Mouse (Mus musculus) adrenal gland, postnatal 10 days (tissue): Measurements from ENCODE around the gene Rsbn1l. TPM values are rescaled to one million over a fixed set of nuclear protein-coding genes. Genes with fewer than 3 reads are reported as not detected.

ENCODE experiments used
- DNase-seq: peaks from one replicate; pipeline ENCODE4 v3.0.0; 2021; ENCODE audit warnings: mixed read lengths
- total RNA-seq, 2 experiments: library from RNA; stranded (reverse); gene quantifications; 2 replicates each; pipeline ENCODE4 v1.2.3; 2021

Gene Rsbn1l
- total RNA-seq, 2 experiments from 2014 or later: 11.2 to 15.7 TPM

DNA sequence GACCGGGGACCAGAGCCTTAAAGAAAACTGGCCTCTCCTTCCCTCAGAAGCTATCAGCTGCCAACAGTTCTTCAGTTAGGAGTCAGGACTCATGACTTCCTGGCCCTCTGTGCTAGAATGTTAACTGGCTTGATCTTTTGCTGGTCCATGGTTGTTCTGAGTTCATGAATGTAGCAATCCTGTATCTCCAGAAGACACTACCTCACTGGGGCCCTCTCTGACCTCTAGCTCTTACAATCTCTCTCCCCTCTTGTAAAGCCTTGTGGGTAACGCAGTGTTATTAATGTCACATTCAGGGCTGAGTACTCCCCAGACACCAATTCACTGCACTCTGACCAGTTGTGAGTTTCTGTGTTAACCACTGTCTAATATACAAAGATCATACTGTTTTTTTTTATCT lies 51.6 kb downstream of the Rsbn1l start:
- DNase-seq: no peak

DNA sequence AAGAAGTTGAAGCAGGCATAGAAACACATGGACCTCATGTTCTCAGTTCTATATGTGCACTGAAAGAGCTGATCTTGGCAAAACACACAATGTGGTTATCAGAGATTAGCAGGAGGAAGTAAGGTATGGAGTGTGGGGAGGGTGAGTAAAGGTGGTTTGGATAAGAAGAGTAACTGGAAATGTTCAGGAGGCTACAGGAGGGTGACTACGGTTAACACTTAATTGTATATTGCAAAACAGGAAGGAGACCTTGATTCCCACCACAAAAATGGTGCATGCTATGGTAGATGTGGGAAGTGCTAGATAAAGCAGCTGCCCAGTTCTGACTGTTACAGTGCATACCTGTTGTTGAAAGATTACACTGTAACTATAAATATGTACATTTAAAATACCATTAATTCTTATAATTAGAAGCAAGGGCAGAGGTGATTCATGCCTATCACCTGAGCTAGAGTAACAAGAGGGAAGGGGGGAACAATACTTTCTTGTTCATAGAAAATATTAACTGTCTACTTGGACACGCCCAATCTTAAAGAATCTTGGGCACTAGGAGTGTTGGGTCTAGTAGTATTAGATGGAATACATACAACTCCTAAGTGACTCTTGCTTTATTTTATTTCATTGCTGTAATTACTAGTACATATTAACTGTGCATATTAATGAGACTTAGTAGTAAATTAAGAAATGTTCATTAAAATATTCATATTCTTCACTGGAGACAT lies 58.6 kb downstream of the Rsbn1l start:
- DNase-seq: no peak

DNA sequence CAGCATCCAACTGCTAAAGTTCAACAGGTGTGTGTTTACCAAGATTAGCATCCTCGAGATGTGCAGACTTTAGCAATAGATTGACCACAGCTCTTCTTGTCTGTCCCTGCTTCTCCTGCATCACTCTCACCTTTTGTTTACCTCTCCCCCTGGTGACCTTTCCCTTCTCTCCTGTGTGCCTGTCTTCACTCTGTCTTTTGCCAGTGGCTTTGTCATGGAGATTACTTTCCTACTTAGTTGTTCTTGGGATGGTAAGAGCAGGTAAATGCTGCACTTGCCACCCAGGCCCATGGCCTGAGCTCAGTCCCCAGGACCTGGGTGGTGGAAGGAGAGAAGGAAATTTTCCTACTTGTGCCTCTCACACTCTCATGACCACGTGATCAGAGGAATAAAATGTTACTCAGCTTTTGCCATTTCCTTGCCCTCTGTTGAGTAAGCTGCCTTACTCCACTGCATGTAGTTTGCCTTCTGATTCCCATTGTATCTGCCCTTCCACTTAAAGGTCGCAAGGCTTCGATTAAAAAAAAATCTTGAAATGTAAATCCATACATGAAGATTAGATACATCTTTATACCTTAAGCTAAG lies 72.1 kb downstream of the Rsbn1l start:
- no peak for DNase-seq

DNA sequence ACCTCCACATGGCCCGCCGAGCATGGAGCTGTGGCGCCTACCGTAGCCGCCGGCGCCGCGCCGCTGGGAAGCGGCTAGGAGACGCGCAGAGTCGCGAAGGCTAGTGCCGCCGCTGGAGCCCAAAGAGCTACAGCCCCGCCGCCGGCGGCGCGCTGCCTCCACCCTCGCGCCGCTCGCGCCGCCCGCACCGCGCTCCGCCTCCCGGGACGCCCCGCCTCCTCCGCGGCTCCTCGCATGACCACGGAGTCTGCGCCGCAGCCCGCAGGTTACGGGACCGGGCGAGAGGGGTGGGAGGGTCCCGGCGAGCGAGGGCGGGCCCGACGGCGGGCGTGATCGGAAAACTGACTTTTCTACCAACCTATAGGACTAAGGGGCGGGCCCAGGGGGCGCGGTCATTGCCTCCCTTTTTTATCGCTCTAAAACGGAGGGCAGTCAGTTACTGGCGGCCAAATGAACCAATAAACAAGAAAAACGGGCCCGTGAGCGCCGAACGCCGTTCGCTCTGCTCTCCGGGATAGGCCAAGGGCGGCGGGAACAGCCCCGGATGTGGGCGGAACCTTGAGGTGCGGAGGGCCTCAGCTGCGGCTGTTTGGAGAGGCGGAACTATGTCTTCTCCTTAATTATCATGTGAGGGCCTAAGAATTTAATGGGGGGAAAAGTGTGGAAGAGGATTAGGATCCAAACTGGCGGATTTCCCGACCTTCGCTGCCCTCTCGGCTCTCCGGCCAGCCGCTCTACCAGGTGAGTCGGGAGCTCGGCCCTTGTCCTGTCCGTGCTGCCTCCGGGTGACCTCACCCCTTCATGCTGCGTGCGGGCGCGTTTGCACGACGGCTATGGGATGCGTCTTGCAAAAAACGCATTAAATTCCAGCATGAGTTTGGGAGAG lies 74.0 kb downstream of the Rsbn1l start, which contains the start of the genes Phtf2 and Tmem60:
TSS of gene Phtf2 (minus strand) at position 210 of the 886 bp plus-strand sequence.
TSS of gene Tmem60 (plus strand) at position 277 of the 886 bp plus-strand sequence.
- peak; percentile 99 for DNase-seq

DNA sequence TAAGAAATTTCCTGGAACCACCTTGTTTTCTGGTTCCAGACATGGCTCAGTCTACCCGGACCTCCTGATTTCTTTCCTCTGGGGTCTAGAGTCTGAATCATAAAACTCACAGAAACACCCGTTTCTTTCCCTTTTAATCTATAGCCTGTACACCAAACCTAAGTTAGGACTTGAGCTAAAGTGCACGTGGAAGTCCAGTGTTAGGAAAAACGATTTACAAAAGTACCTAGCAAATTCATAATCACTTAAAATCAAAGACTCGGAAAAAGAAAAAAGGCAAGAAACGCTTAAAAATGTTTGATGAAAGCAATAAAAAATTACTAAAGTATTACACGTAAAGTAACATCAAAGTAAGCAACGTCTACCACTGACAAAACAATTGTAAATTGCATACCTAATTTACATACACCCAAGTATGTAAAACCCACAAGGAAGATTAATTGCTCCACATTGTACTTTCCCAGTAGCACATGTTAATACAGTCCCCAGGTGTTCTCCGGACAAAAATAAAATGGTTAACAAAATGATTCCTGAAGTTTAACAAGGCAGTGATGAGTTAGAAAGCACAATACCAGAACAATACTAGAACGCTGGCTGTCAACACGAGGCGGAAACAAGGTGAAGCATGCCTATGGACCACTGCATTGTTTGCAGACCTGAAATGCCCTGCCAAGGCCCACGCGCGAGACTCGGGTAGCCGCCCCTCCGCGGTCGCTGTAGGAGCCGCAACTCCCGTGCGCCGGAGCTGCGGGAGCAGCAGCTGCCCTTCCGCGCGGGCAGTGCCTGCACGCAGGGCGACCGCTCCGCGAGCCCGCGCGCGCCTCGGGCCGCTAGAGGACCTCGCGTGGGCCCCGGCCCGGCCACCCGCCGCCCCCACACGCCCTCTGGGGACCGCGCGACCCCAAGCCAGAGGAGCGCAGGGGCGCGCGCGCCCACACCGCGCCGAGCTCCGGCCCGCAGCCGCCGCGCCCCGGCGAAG lies 75.1 kb downstream of the Rsbn1l start:
- DNase-seq: peak; percentile 73

DNA sequence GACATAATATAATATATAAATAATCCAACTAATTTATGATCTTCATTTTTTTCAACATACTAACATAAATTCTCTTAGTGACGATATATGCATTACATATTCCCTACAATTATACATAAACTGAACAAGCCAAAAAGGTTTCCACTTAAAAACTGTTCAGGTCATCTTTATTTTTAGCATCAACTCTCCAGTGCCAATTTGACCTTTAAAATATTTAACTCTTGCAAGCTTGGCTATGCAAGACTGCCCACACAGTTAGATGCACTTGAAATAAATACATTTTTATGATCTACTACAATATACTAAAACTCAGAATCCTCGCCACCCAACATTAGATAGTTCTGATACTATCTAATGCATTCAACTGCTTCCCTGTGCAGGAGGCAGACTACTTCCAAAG lies 75.8 kb downstream of the Rsbn1l start:
- DNase-seq: no peak

- no peak for DNase-seq
Measured at GRCm38 (mm10) chr5:20876934-20877426, 79.2 kb downstream of the Rsbn1l start.

DNA sequence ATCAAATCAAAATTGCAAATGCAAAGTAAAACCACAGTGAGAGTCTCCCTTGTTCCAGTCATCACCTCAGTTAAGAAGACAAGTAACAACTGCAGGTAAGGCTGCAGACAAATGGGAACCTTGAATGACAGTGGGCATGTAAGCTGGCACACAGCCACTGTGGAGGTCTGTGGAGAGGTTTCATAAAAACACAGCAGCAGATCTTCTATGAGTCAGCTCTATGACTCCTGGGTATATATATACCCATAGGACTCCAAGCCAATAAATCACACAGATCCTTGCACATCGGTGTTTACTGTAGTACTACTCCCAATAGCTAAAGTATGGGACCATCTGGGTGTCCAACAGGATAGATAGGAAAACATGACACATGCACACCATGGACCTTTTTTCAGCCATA lies 83.1 kb downstream of the Rsbn1l start:
- DNase-seq: no peak

- no peak for DNase-seq
Measured at GRCm38 (mm10) chr5:20865193-20865755, 90.9 kb downstream of the Rsbn1l start.

GRCm38 (mm10) chr5:20864216-20864969 lies 91.8 kb downstream of the Rsbn1l start:
- no peak for DNase-seq

DNA sequence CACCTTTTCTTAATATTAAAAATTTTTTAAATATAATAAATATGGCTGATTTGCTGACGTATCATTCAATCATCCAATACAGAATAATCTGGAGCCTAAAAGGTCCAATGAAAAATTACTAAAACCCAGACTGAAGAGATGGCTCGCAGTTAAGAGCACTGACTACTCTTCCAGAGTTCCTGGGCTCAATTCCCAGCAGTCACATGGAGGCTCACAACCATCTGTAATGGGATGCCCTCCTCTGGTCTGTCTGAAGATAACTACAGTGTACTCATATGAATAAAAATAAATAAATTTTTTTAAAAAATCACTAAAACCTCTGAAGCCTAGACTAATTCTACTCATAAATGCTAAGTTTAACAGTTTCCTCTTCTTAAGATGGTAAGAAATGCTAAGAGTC lies 94.3 kb downstream of the Rsbn1l start:
- DNase-seq: no peak

GRCm38 (mm10) chr5:20860565-20860964 lies 95.6 kb downstream of the Rsbn1l start:
- no peak for DNase-seq

DNA sequence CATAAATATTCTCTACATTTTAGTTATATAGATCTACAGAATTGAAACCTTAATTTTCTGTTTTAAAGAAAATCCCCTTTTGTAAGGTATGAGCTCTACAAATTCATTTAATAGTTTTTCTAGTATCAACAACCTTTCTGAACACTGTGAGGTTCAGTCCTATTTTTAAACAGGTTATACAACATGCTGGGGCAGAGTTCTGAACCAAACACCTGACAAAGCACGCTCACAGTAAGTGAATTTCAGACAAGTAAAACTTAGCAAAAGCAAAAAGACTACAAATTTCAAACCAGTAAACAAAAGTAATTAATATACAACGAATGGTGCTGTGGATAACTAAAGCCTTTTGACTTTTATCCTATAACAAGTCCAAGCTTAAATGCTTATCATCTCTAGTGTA lies 97.8 kb downstream of the Rsbn1l start:
- DNase-seq: no peak

GRCm38 (mm10) chr5:20855066-20855465 lies 101.1 kb downstream of the Rsbn1l start:
- DNase-seq: no peak

DNA sequence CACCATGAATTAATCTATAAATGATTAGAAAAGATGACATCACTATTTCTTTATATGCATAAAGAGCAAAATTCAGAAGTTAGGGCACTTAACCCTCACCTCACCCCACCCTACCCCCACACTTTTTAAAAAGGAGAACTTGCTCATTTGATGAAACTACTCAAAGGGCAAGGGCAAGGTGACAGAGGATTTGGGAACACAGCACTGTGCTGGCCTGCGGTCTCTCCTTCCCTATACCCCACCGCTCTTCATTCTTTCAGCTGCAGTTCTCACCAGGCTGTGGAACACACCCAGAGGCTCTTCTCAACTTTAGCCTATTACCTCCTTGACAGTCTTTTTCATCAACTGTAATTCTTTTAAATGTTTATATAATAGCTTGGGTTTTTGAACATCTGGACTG lies 109.2 kb downstream of the Rsbn1l start:
- DNase-seq: no peak

- no peak for DNase-seq
Measured at GRCm38 (mm10) chr5:20843816-20844215, 112.4 kb downstream of the Rsbn1l start.

DNA sequence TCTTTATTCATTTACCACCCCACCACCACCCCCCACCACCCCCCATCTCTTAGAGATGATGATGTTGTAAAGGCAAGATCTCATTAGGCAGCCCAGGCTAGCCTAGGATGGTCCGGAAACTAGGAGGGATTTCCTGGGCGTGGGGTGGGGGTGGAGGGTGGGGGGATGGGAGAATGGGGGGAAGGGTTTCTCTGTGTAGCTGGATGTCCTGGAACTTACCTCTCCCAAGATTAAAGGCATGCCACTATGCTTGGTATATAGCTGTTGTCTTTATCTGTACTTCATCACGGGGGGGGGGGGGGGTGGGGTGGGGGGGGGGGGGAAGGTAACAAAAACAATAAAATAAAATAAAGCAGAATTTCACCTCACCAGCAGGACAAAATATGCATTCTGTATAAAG lies 112.8 kb downstream of the Rsbn1l start:
- no peak for DNase-seq
